ENCODE assay signal across 8 mouse cellular contexts in the genomic region with DNA sequence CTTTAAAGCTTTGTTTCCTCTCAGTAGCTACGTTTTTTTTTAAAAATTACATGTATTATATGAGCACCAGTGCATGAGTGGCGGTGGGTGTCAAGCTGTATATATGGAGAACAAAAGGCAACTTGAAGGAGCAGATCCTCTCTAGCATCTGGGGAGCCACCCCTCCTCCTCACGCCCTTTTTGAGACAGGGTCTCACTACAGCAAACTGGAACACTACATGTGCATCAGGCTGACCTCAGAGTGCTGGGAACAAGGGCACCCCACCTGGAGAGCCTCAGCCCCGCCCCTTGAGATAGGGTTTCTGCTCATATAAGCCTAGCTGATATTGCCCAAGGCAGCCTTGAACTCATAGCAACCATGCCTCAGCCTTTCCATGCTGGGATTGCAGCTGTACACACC. TPM values are rescaled to one million over a fixed set of nuclear protein-coding genes. Genes with fewer than 3 reads are reported as not detected.
DNase-seq lines count a peak whose midpoint lies in the region; ATAC-seq lines count a peak whose summit lies in the region.

No protein-coding gene starts in this region.

- DNase-seq in cerebellum, adult 9-11 months, result peak; percentile 58
- DNase-seq in cerebellum, adult 18-20 months, result no peak
- no peak for DNase-seq in testis, postnatal 14 days (ENCODE audit: low spot score)

- peaks cover 67% of the 10 kb centered on the region for H3K36me3 ChIP-seq in megakaryocyte, embryonic 14.5 days (replicated peaks; ENCODE audit: low read length)
- H3K36me3 ChIP-seq in limb, embryonic 13.5 days, result peaks cover 44% of the 10 kb centered on the region
- peaks cover 44% of the 10 kb centered on the region for H3K36me3 ChIP-seq in stomach, embryonic 14.5 days (ENCODE audit: control insufficient read depth, insufficient read depth, low read length)

- H3K9me3 ChIP-seq in megakaryocyte, embryonic 14.5 days, result no peaks in the 10 kb centered on the region
- H3K9me3 ChIP-seq in limb, embryonic 13.5 days, result no peaks in the 10 kb centered on the region
- H3K9me3 ChIP-seq in stomach, embryonic 14.5 days (ENCODE audit: control insufficient read depth, low read depth, low read length), result no peaks in the 10 kb centered on the region

- peak overlapping the region; percentile 29 for H3K4me3 ChIP-seq in megakaryocyte, embryonic 14.5 days (replicated peaks)
- no peak overlapping the region for H3K4me3 ChIP-seq in limb, embryonic 13.5 days
- H3K4me3 ChIP-seq in stomach, embryonic 14.5 days (ENCODE audit: low read depth, low read length), result no peak overlapping the region

- WGBS in limb, embryonic 13.5 days, result 37% methylated on average over 4 of the region's 4 CpGs
- WGBS in stomach, embryonic 14.5 days, result 50% methylated on average over 4 of the region's 4 CpGs

- H3K27me3 ChIP-seq in megakaryocyte, embryonic 14.5 days (replicated peaks), result no peaks in the 10 kb centered on the region
- no peaks in the 10 kb centered on the region for H3K27me3 ChIP-seq in limb, embryonic 13.5 days
- no peaks in the 10 kb centered on the region for H3K27me3 ChIP-seq in stomach, embryonic 14.5 days (ENCODE audit: control insufficient read depth, insufficient read depth, low read length)

- H3K4me1 ChIP-seq in megakaryocyte, embryonic 14.5 days, result peaks cover 56% of the 10 kb centered on the region
- H3K4me1 ChIP-seq in limb, embryonic 13.5 days, result peaks cover 34% of the 10 kb centered on the region
- peaks cover 25% of the 10 kb centered on the region; the same call in 1 of the 2 replicates for H3K4me1 ChIP-seq in stomach, embryonic 14.5 days (ENCODE audit: control insufficient read depth, insufficient read depth, low read length)

- no peak overlapping the region for H3K9ac ChIP-seq in limb, embryonic 13.5 days
- no peak overlapping the region for H3K9ac ChIP-seq in stomach, embryonic 14.5 days (replicated peaks; ENCODE audit: low read depth, low read length)

- H3K27ac ChIP-seq in limb, embryonic 13.5 days, result no peak overlapping the region
- peak overlapping the region; percentile 74; the same call in 1 of the 2 replicates for H3K27ac ChIP-seq in stomach, embryonic 14.5 days (ENCODE audit: low read length)

- peak overlapping the region; percentile 86 for H3K4me2 ChIP-seq in limb, embryonic 13.5 days (replicated peaks)
- H3K4me2 ChIP-seq in stomach, embryonic 14.5 days (replicated peaks; ENCODE audit: low read depth, low read length), result peak overlapping the region; percentile 84

- ATAC-seq in megakaryocyte, adult 5-6 weeks (ENCODE audit: poor library complexity, severe bottlenecking), result no peak
- no peak for ATAC-seq in limb, embryonic 13.5 days (ENCODE audit: low FRiP score, low read depth)
- no peak for ATAC-seq in stomach, embryonic 14.5 days (ENCODE audit: insufficient number of reproducible peaks, insufficient read depth, low FRiP score, low read depth)
- no peak for ATAC-seq in granulocyte monocyte progenitor cell, adult 5-6 weeks (replicated peaks; ENCODE audit: poor library complexity, severe bottlenecking)

RNA-seq across cellular contexts. Expression of gene Ccdc28b, which starts 1.7 kb away (rescaled TPM):
- polyA plus RNA-seq in megakaryocyte, embryonic 14.5 days (2012; ENCODE audit: insufficient read depth, low replicate concordance), result 32.9 and 39.7 TPM in 2 replicates
- total RNA-seq in megakaryocyte, adult 5-6 weeks (2015), result 49.7 and 68.6 TPM in 2 replicates
- 77.2 and 89.0 TPM in 2 replicates for total RNA-seq in megakaryocyte, adult 5-6 weeks (2017)
- 48.5 and 51.7 TPM in 2 replicates for polyA plus RNA-seq in limb, embryonic 13.5 days (2015; fragmentation: Nextera tagmentation; extraction: Ambion mirVana)
- 52.9 and 56.1 TPM in 2 replicates for polyA plus RNA-seq in stomach, embryonic 14.5 days (2014; fragmentation: Nextera tagmentation; extraction: Ambion mirVana)
- 44.7 and 57.5 TPM in 2 replicates for total RNA-seq in granulocyte monocyte progenitor cell, adult 5-6 weeks (2014; fragmentation: Nextera tagmentation)
- 53.4 and 65.8 TPM in 2 replicates for total RNA-seq in granulocyte monocyte progenitor cell, adult 5-6 weeks (2017)

RNA-seq across cellular contexts. Expression of gene Iqcc, which starts 6.6 kb away (rescaled TPM):
- 9.7 TPM in 1 of 2 replicates, not detected in the other for polyA plus RNA-seq in megakaryocyte, embryonic 14.5 days (2012; ENCODE audit: insufficient read depth, low replicate concordance)
- total RNA-seq in megakaryocyte, adult 5-6 weeks (2015), result 14.3 and 16.6 TPM in 2 replicates
- total RNA-seq in megakaryocyte, adult 5-6 weeks (2017), result 6.4 and 7.4 TPM in 2 replicates
- 28.6 and 30.2 TPM in 2 replicates for polyA plus RNA-seq in limb, embryonic 13.5 days (2015; fragmentation: Nextera tagmentation; extraction: Ambion mirVana)
- polyA plus RNA-seq in stomach, embryonic 14.5 days (2014; fragmentation: Nextera tagmentation; extraction: Ambion mirVana), result 26.2 and 26.9 TPM in 2 replicates
- 22.0 and 26.0 TPM in 2 replicates for total RNA-seq in granulocyte monocyte progenitor cell, adult 5-6 weeks (2014; fragmentation: Nextera tagmentation)
- 15.0 and 15.7 TPM in 2 replicates for total RNA-seq in granulocyte monocyte progenitor cell, adult 5-6 weeks (2017)

RNA-seq across cellular contexts. Expression of gene Dcdc2b, which starts 11.4 kb away (rescaled TPM):
- polyA plus RNA-seq in megakaryocyte, embryonic 14.5 days (2012; ENCODE audit: insufficient read depth, low replicate concordance), result 0.46 TPM in 1 of 2 replicates, not detected in the other
- total RNA-seq in megakaryocyte, adult 5-6 weeks (2015), result 1.0 and 3.5 TPM in 2 replicates
- total RNA-seq in megakaryocyte, adult 5-6 weeks (2017), result not detected in 2 replicates
- polyA plus RNA-seq in limb, embryonic 13.5 days (2015; fragmentation: Nextera tagmentation; extraction: Ambion mirVana), result 1.7 and 2.3 TPM in 2 replicates
- 2.8 and 3.8 TPM in 2 replicates for polyA plus RNA-seq in stomach, embryonic 14.5 days (2014; fragmentation: Nextera tagmentation; extraction: Ambion mirVana)
- 1.1 and 4.0 TPM in 2 replicates for total RNA-seq in granulocyte monocyte progenitor cell, adult 5-6 weeks (2014; fragmentation: Nextera tagmentation)
- not detected in 2 replicates for total RNA-seq in granulocyte monocyte progenitor cell, adult 5-6 weeks (2017)

RNA-seq across cellular contexts. Expression of gene Txlna, which starts 15.4 kb away (rescaled TPM):
- polyA plus RNA-seq in megakaryocyte, embryonic 14.5 days (2012; ENCODE audit: insufficient read depth, low replicate concordance), result 17.9 and 24.0 TPM in 2 replicates
- total RNA-seq in megakaryocyte, adult 5-6 weeks (2015), result 14.6 and 16.3 TPM in 2 replicates
- total RNA-seq in megakaryocyte, adult 5-6 weeks (2017), result 55.8 and 68.1 TPM in 2 replicates
- 97.5 and 102 TPM in 2 replicates for polyA plus RNA-seq in limb, embryonic 13.5 days (2015; fragmentation: Nextera tagmentation; extraction: Ambion mirVana)
- polyA plus RNA-seq in stomach, embryonic 14.5 days (2014; fragmentation: Nextera tagmentation; extraction: Ambion mirVana), result 91.9 and 94.4 TPM in 2 replicates
- 40.9 and 50.2 TPM in 2 replicates for total RNA-seq in granulocyte monocyte progenitor cell, adult 5-6 weeks (2014; fragmentation: Nextera tagmentation)
- total RNA-seq in granulocyte monocyte progenitor cell, adult 5-6 weeks (2017), result 106 and 107 TPM in 2 replicates

RNA-seq across cellular contexts. Expression of gene Tmem234, which starts 25.0 kb away (rescaled TPM):
- polyA plus RNA-seq in megakaryocyte, embryonic 14.5 days (2012; ENCODE audit: insufficient read depth, low replicate concordance), result 305 and 342 TPM in 2 replicates
- 104 and 120 TPM in 2 replicates for total RNA-seq in megakaryocyte, adult 5-6 weeks (2015)
- 126 and 128 TPM in 2 replicates for total RNA-seq in megakaryocyte, adult 5-6 weeks (2017)
- 211 and 218 TPM in 2 replicates for polyA plus RNA-seq in limb, embryonic 13.5 days (2015; fragmentation: Nextera tagmentation; extraction: Ambion mirVana)
- 206 and 226 TPM in 2 replicates for polyA plus RNA-seq in stomach, embryonic 14.5 days (2014; fragmentation: Nextera tagmentation; extraction: Ambion mirVana)
- 68.9 and 102 TPM in 2 replicates for total RNA-seq in granulocyte monocyte progenitor cell, adult 5-6 weeks (2014; fragmentation: Nextera tagmentation)
- total RNA-seq in granulocyte monocyte progenitor cell, adult 5-6 weeks (2017), result 73.9 and 74.9 TPM in 2 replicates
